Mouse (Mus musculus) adrenal gland, adult (tissue): ENCODE data around the gene Mpnd.

ENCODE experiments used
- DNase-seq, 2 experiments: peaks; one replicate each; pipeline ENCODE4 v3.0.0; 2022 to 2023; ENCODE audit warnings: low spot score in 1 of 2; ENCODE audit not compliant: inconsistent age in 2 of 2

Gene Mpnd

GRCm38 (mm10) chr17:55977301-55977700 lies 28.2 kb upstream of the Mpnd start:
- no peak for DNase-seq

GRCm38 (mm10) chr17:55986030-55986961 lies 19.2 kb upstream of the Mpnd start, which contains the start of gene Fsd1:
Gene Fsd1, plus strand, starts transcription at chr17:55986509.
- DNase-seq: peak in 1 of 2 experiments; percentile 59

- DNase-seq: no peak
Observed at GRCm38 (mm10) chr17:55990278-55990898, 15.1 kb upstream of the Mpnd start.

- DNase-seq: peak; percentile 83 to 90
Observed at GRCm38 (mm10) chr17:55996007-55996406, 9.5 kb upstream of the Mpnd start.

GRCm38 (mm10) chr17:55999794-56000499 lies 5.6 kb upstream of the Mpnd start:
- DNase-seq: no peak

- DNase-seq: no peak
Observed at GRCm38 (mm10) chr17:56003000-56003399, 2.5 kb upstream of the Mpnd start.

- peak in 1 of 2 experiments; percentile 35 for DNase-seq
Observed at GRCm38 (mm10) chr17:56006956-56007355, 1.4 kb downstream of the Mpnd start.

GRCm38 (mm10) chr17:56007444-56008355 lies 2.2 kb downstream of the Mpnd start:
- peak in 1 of 2 experiments; percentile 32 for DNase-seq

GRCm38 (mm10) chr17:56008356-56009087 lies 3.0 kb downstream of the Mpnd start:
- peak; percentile 95 to 98 for DNase-seq

GRCm38 (mm10) chr17:56009088-56009961 lies 3.8 kb downstream of the Mpnd start:
- DNase-seq: peak; percentile 96 to 98

GRCm38 (mm10) chr17:56009962-56010240 lies 4.4 kb downstream of the Mpnd start:
- peak in 1 of 2 experiments; percentile 62 for DNase-seq

GRCm38 (mm10) chr17:56010255-56010654 lies 4.7 kb downstream of the Mpnd start:
- no peak for DNase-seq

GRCm38 (mm10) chr17:56010681-56011080 lies 5.2 kb downstream of the Mpnd start:
- peak; percentile 82 to 94 for DNase-seq

GRCm38 (mm10) chr17:56011441-56011840 lies 5.9 kb downstream of the Mpnd start:
- DNase-seq: no peak

- no peak for DNase-seq
Observed at GRCm38 (mm10) chr17:56015293-56015692, 9.8 kb downstream of the Mpnd start.

GRCm38 (mm10) chr17:56016382-56016781 lies 10.9 kb downstream of the Mpnd start:
- DNase-seq: peak; percentile 41 to 65

GRCm38 (mm10) chr17:56016793-56017785 lies 11.6 kb downstream of the Mpnd start:
- peak in 1 of 2 experiments; percentile 49 for DNase-seq

GRCm38 (mm10) chr17:56017848-56018247 lies 12.3 kb downstream of the Mpnd start:
- no peak for DNase-seq
